Mouse (Mus musculus) lung, adult 2 months (tissue): ENCODE measurements at regions not wholly inside any gene's neighbourhood (a gene's known extent, or its start where the extent isn't known, plus 50 kb on each side); places are given as distances from the start of the nearest gene placed in this dataset.

Source experiments
- DNase-seq: peaks from one replicate; pipeline ENCODE4 v3.0.0; 2022
- H3K4me1 ChIP-seq: fragments of 200-500 bp; 2 replicates; pipeline ENCODE4 v1.6.1; 2011; ENCODE audit warnings: low read length; ENCODE audit not compliant: control insufficient read depth, insufficient read depth
- H3K4me3 ChIP-seq: fragments of 200-500 bp; replicated peaks from 2 replicates; pipeline ENCODE3; 2011; ENCODE audit warnings: low read depth, mild to moderate bottlenecking, control low read depth, low read length; ENCODE audit errors: extremely low read depth
- CTCF ChIP-seq: fragments of 200-500 bp; IDR thresholded peaks from 2 replicates; pipeline ENCODE4 v1.5.1; 2011; ENCODE audit warnings: mild to moderate bottlenecking, low read length, control low read depth; ENCODE audit not compliant: insufficient read depth
- POLR2A ChIP-seq: fragments of 200-500 bp; IDR thresholded peaks from 2 replicates; pipeline ENCODE4 v1.6.1; 2011; ENCODE audit warnings: low read depth, mild to moderate bottlenecking, control low read depth, low read length, borderline replicate concordance; ENCODE audit errors: extremely low read depth
- WGBS: fragments of 180-500 bp; shearing (Covaris S2); methylation state at CpG from one replicate; pipeline ENCODE4 v1.1.7; 2018; 5-methylcytosine and 5-hydroxymethylcytosine counted together

- 90% methylated on average over 14 of the region's 14 CpGs for WGBS
- no peak for DNase-seq
- TF ChIP-seq POLR2A: no peak
- TF ChIP-seq CTCF: no peak
- Histone ChIP-seq H3K4me1 (no peaks in the 10 kb centered on the region), H3K4me3 (no peak overlapping the region)
Measured at GRCm38 (mm10) chr16:76423964-76424363, 50.3 kb upstream of the Nrip1 start.
